Mouse (Mus musculus): ENCODE results near the gene Poc1b.

- no peak for TF ChIP-seq CTCF (IDR thresholded peaks at IDR 0.05; ENCODE audit: extremely low read depth, insufficient read depth, insufficient read length, insufficient replicate concordance)
- no peak for TF ChIP-seq POLR2A (IDR thresholded peaks at IDR 0.05; ENCODE audit: low read depth, low read length)
Measured at GRCm38 (mm10) chr10:99165751-99166282, 59.0 kb downstream of the Poc1b start.
